Mouse (Mus musculus) MEL (cell line): ENCODE results near the gene Catsper4. TPM values are rescaled to one million over a fixed set of nuclear protein-coding genes. Genes with fewer than 3 reads are reported as not detected.

ENCODE experiments used
- DNase-seq: peaks from one replicate; pipeline ENCODE4 v3.0.0; 2011; ENCODE audit warnings: low read depth, low spot score
- H3K27ac ChIP-seq: 2 replicates; pipeline ENCODE4 v1.5.1; 2012; ENCODE audit warnings: low read depth, mild to moderate bottlenecking, control low read depth, low read length, moderate library complexity; ENCODE audit not compliant: control insufficient read depth
- H3K27me3 ChIP-seq, 2 experiments: fragments of 150-350 bp in 1 of 2; sonication (generic) in 1 of 2; 2 replicates each; pipeline ENCODE4 v1.6.1; 2012; ENCODE audit warnings: low read length in 2 of 2, mild to moderate bottlenecking in 2 of 2, improper control_type of control experiment in 1 of 2, moderate library complexity in 1 of 2; ENCODE audit not compliant: insufficient read depth in 2 of 2, control insufficient read depth in 1 of 2
- H3K36me3 ChIP-seq, 2 experiments: 2 replicates each; pipeline ENCODE4 v1.6.1; 2012 to 2014; ENCODE audit warnings: low read length in 2 of 2, improper control_type of control experiment in 1 of 2, inconsistent platforms in 1 of 2, mild to moderate bottlenecking in 1 of 2; ENCODE audit not compliant: insufficient read depth in 2 of 2, control insufficient read depth in 1 of 2
- H3K4me1 ChIP-seq, 2 experiments: fragments of 150-350 bp in 1 of 2; sonication (generic) in 1 of 2; 2 replicates each; pipeline ENCODE4 v1.6.1; 2012; ENCODE audit warnings: low read length in 2 of 2, improper control_type of control experiment in 1 of 2, mild to moderate bottlenecking in 1 of 2; ENCODE audit not compliant: insufficient read depth in 2 of 2, control insufficient read depth in 1 of 2
- H3K4me3 ChIP-seq, 2 experiments: fragments of 150-350 bp in 1 of 2; sonication (generic) in 1 of 2; 2 replicates each; pipeline ENCODE4 v1.5.1; 2012; ENCODE audit warnings: low read depth in 2 of 2, low read length in 2 of 2, mild to moderate bottlenecking in 2 of 2, moderate library complexity in 2 of 2, control low read depth in 1 of 2, improper control_type of control experiment in 1 of 2; ENCODE audit not compliant: control insufficient read depth in 1 of 2, insufficient read depth in 1 of 2
- H3K79me2 ChIP-seq: 2 replicates; pipeline ENCODE4 v1.6.1; 2012; ENCODE audit warnings: mild to moderate bottlenecking, low read length, moderate library complexity; ENCODE audit not compliant: control insufficient read depth, poor library complexity, insufficient read depth
- H3K9ac ChIP-seq: 2 replicates; pipeline ENCODE4 v1.6.1; 2012; ENCODE audit warnings: low read depth, mild to moderate bottlenecking, control low read depth, low read length, moderate library complexity; ENCODE audit not compliant: control insufficient read depth, poor library complexity, severe bottlenecking
- H3K9me3 ChIP-seq: fragments of 150-350 bp; sonication (generic); replicated peaks from 2 replicates; pipeline ENCODE4 v1.6.1; 2012; ENCODE audit warnings: mild to moderate bottlenecking, low read length, improper control_type of control experiment, moderate library complexity; ENCODE audit not compliant: insufficient read depth
- CHD2 ChIP-seq: IDR thresholded peaks from 2 replicates; pipeline ENCODE4 v1.6.1; 2011; ENCODE audit warnings: low read length, improper control_type of control experiment
- CTCF ChIP-seq, 3 experiments: IDR thresholded peaks in 2 of 3; conservative IDR thresholded peaks in 1 of 3; 2 replicates each; pipeline ENCODE4 v1.5.1; 2011 to 2012; ENCODE audit warnings: low read length in 3 of 3, low read depth in 2 of 3, mild to moderate bottlenecking in 2 of 3, improper control_type of control experiment in 1 of 3, inconsistent platforms in 1 of 3, mixed read lengths in 1 of 3, moderate library complexity in 1 of 3; ENCODE audit not compliant: control insufficient read depth in 1 of 3, insufficient read depth in 1 of 3, poor library complexity in 1 of 3, severe bottlenecking in 1 of 3
- EP300 ChIP-seq, 2 experiments: IDR thresholded peaks; 2 replicates each; pipeline ENCODE4 v1.6.1; 2011; ENCODE audit warnings: improper control_type of control experiment in 2 of 2, low read length in 2 of 2, low read depth in 1 of 2, mild to moderate bottlenecking in 1 of 2
- GABPA ChIP-seq: IDR thresholded peaks from 2 replicates; pipeline ENCODE4 v1.6.1; 2012; ENCODE audit warnings: low read depth, mild to moderate bottlenecking, inconsistent platforms, low read length, improper control_type of control experiment, moderate library complexity
- GATA1 ChIP-seq: IDR thresholded peaks from 2 replicates; pipeline ENCODE4 v1.6.1; 2011; ENCODE audit warnings: low read depth, low read length, improper control_type of control experiment
- MAX ChIP-seq: IDR thresholded peaks from 2 replicates; pipeline ENCODE4 v1.6.1; 2011; ENCODE audit warnings: low read length, improper control_type of control experiment
- MAZ ChIP-seq: IDR thresholded peaks from 2 replicates; pipeline ENCODE4 v1.6.1; 2012; ENCODE audit warnings: low read depth, mild to moderate bottlenecking, inconsistent platforms, low read length, improper control_type of control experiment
- MEF2A ChIP-seq: IDR thresholded peaks from 2 replicates; pipeline ENCODE4 v1.6.1; 2014; ENCODE audit warnings: low read depth, mild to moderate bottlenecking, inconsistent platforms, low read length, improper control_type of control experiment; ENCODE audit not compliant: poor library complexity, insufficient replicate concordance, severe bottlenecking; ENCODE audit errors: extremely low read depth
- MXI1 ChIP-seq: IDR thresholded peaks from 2 replicates; pipeline ENCODE4 v1.6.1; 2011; ENCODE audit warnings: mild to moderate bottlenecking, low read depth, low read length, improper control_type of control experiment
- NELFE ChIP-seq: IDR thresholded peaks from 2 replicates; pipeline ENCODE4 v1.6.1; 2011; ENCODE audit warnings: low read depth, low read length, improper control_type of control experiment
- POLR2A ChIP-seq, 2 experiments: IDR thresholded peaks; 2 replicates each; pipeline ENCODE4 v1.6.1; 2011 to 2012; ENCODE audit warnings: low read length in 2 of 2, mild to moderate bottlenecking in 2 of 2, control low read depth in 1 of 2, improper control_type of control experiment in 1 of 2, low read depth in 1 of 2, moderate library complexity in 1 of 2; ENCODE audit not compliant: control insufficient read depth in 1 of 2, insufficient read depth in 1 of 2, poor library complexity in 1 of 2
- POLR2AphosphoS2 ChIP-seq: IDR thresholded peaks from 2 replicates; pipeline ENCODE4 v1.6.1; 2011; ENCODE audit warnings: low read length, improper control_type of control experiment
- RAD21 ChIP-seq: IDR thresholded peaks from 2 replicates; pipeline ENCODE4 v1.6.1; 2011; ENCODE audit warnings: mild to moderate bottlenecking, low read depth, low read length, improper control_type of control experiment
- TAL1 ChIP-seq: IDR thresholded peaks from 2 replicates; pipeline ENCODE4 v1.6.1; 2012; ENCODE audit warnings: mild to moderate bottlenecking, inconsistent platforms, low read length, moderate library complexity, mixed read lengths
- ZC3H11A ChIP-seq: IDR thresholded peaks from 2 replicates; pipeline ENCODE4 v1.6.1; 2012; ENCODE audit warnings: low read depth, mild to moderate bottlenecking, inconsistent platforms, low read length, improper control_type of control experiment
- ZKSCAN1 ChIP-seq: IDR thresholded peaks from 2 replicates; pipeline ENCODE4 v1.6.1; 2012; ENCODE audit warnings: low read depth, mild to moderate bottlenecking, inconsistent platforms, low read length, improper control_type of control experiment, moderate library complexity
- polyA plus RNA-seq, 2 experiments: library from polyadenylated mRNA; stranded (reverse) in 1 of 2; unstranded in 1 of 2; fragments of >175 nt in 1 of 2; fragments of >200 nt in 1 of 2; gene quantifications; 2 replicates each; pipeline versions ENCODE4 v1.2.1 to v1.2.4; 2012; ENCODE audit warnings: low replicate concordance in 2 of 2, low read depth in 1 of 2; ENCODE audit not compliant: insufficient read length in 2 of 2, insufficient read depth in 1 of 2, missing spikeins in 1 of 2
- total RNA-seq: library from RNA; depleted of rRNA; stranded (reverse); fragments of 300-350 nt; gene quantifications from 2 replicates; pipeline ENCODE4 v1.2.3, GENCODE M21; 2012

Gene Catsper4
- total and polyA plus RNA-seq, 3 experiments, result not detected

GRCm38 (mm10) chr4:134222793-134223600 is 4.2 kb downstream of the Catsper4 start:
- no peaks in the 10 kb centered on the region for H3K79me2 ChIP-seq
- H3K27me3 ChIP-seq, result peaks cover 0 to 7% of the 10 kb centered on the region in 2 experiments; a peak in 2 of 4 replicates
- no peaks in the 10 kb centered on the region for H3K9me3 ChIP-seq
- H3K4me3 ChIP-seq, result no peak overlapping the region
- no peaks in the 10 kb centered on the region for H3K4me1 ChIP-seq
- TF ChIP-seq ZKSCAN1 (no peak), ZC3H11A (no peak), TAL1 (no peak), POLR2AphosphoS2 (no peak), EP300 (IDR thresholded peaks at IDR 0.05; ENCODE audit: low read depth in 1 of 2, low read length in 2 of 2) (no peak), GATA1 (no peak)
- no peak overlapping the region for H3K27ac ChIP-seq
- H3K9ac ChIP-seq, result no peak overlapping the region
- DNase-seq, result no peak
- H3K36me3 ChIP-seq, result no peaks in the 10 kb centered on the region

DNA sequence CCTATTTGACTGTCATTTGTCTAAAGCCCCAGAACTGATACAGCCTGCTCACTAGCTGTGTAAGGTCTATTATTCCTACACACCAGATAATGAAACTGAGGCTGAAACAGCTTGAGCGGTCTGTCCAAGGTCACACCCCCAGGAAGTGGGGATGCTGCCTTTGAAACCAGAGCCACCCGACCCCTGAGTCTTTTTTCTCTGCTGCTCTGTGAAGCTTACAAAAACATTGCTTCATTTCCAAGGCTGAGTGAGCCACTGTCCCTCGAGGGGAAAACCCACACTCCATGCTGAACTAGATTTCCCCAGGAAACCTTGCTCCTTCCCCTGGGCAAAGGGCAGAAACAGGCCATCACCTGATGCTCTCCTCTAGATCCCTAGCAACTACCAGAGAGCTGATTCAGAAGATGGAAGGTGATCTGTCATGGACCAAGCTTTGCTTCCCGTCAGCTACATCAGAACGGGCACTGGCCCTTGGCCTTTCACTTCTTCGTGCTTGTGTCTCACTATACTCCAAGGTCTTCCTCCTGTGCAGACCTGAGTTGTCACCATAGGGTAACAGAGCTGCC is 20.6 kb downstream of the Catsper4 start:
- Histone ChIP-seq H3K4me3 (no peak overlapping the region), H3K27me3 (peaks cover 0 to 2% of the 10 kb centered on the region in 2 experiments; a peak in 2 of 4 replicates), H3K36me3 (no peaks in the 10 kb centered on the region), H3K9me3 (no peaks in the 10 kb centered on the region), H3K79me2 (no peaks in the 10 kb centered on the region), H3K9ac (no peak overlapping the region), H3K27ac (no peak overlapping the region), H3K4me1 (no peaks in the 10 kb centered on the region)
- no peak for DNase-seq
- TF ChIP-seq MXI1, result no peak
- TF ChIP-seq NELFE, result no peak
- no peak for TF ChIP-seq GABPA
- no peak for TF ChIP-seq CTCF (IDR thresholded peaks at IDR 0.05 in 2 of 3, conservative IDR thresholded peaks at IDR 0.05 in 1 of 3; ENCODE audit: control insufficient read depth in 1 of 3, insufficient read depth in 1 of 3, low read depth in 2 of 3, low read length in 3 of 3, poor library complexity in 1 of 3, severe bottlenecking in 1 of 3)
- no peak for TF ChIP-seq CHD2
- no peak for TF ChIP-seq MEF2A
- no peak for TF ChIP-seq POLR2A (IDR thresholded peaks at IDR 0.05; ENCODE audit: control insufficient read depth in 1 of 2, insufficient read depth in 1 of 2, low read depth in 1 of 2, low read length in 2 of 2, poor library complexity in 1 of 2)
- TF ChIP-seq MAX, result no peak
- TF ChIP-seq MAZ, result no peak
- no peak for TF ChIP-seq RAD21
